Mouse (Mus musculus) thymus, postnatal 25 days (tissue): ENCODE results near the gene Cops3.

Source experiments
- DNase-seq: peaks from one replicate; pipeline ENCODE4 v3.0.0; 2022

The Cops3 gene

DNA sequence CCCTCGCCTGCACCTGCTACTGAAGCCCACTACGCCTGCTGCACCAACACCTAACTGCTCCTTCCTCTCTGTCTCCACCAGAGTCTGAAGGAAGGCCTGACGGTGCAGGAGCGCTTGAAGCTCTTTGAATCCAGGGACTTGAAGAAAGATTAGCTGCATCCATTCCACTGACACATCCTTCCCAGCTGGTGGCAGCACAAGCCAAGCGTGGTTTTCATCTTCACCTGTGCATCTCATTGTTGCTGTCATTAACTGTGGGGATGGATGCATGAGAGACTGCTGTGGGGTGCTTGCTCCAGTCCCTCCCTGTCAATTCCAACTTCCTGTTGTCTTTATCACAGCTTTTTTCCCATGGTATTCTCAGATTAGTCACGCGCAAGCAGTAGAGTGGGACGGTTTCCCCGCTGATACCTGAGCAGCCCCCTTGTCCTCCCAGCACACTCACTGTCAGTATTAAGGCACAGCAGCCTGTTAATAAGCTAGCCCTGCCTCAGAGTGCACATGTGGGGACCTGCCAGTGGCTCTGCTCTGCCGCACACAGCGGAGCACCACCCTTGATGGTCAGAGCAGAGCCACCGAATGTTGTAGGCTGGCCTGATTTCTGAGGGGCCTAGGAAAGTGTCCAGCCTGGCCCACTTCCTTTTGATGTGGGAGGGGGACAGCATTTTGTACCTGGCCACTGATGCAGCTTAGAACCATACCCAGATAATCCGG, 64.0 kb downstream of the Cops3 start:
- DNase-seq, result no peak

DNA sequence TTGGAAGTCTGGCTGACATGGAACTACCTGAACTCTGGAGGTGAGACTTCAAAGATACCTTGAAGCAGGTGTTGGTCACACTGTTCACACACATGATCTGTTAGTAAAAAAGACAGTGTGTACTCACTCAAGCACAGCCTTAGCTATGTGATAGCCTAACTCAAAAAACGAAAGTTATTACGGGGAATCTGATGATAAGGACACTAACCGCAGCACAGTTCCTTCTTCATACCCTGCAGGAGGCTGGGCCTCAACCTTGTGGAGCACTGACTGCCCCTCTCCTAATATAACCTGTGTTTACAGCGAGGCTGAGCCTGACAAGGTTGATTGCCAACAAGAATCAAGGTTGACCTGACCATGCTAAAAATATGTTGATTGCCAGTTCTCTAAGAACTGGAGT, 65.1 kb downstream of the Cops3 start:
- DNase-seq, result no peak

DNA sequence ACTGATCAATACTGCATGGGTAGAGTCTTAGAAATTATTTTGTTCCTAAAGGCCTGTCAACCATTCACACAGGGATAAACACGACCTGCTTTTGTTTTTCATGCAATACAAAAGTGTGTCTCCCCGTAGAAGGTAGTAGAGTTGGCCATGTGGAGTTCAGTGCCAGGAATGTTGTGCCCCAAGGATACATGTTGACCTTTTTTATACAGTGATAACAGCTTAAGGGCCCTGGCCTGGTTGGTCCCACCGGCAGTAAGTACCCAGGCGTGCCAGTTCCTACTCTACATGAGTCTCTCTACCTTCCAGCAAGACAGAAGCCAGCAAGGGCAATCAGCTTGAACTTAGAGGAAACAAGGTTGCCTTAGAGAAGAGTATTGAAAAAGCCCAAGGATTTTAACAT, 66.7 kb downstream of the Cops3 start:
- DNase-seq, result no peak

DNA sequence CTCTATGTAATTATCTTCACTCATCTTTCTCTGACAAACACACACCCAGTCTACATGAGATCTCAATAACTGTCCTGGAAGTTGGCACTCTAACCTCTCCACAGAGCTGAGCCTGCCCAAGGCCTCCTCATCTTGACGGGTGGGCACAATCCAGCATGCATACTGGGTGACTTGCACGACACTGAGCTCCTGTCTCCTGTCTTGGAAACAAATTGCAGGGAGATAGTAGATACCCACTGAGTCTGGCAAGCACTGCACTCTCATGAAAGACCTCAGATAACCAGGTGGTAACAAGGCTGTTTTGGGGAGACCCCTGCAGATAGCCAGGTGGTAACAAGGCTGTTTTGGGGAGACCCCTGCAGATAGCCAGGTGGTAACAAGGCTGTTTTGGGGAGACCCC, 67.3 kb downstream of the Cops3 start:
- no peak for DNase-seq

DNA sequence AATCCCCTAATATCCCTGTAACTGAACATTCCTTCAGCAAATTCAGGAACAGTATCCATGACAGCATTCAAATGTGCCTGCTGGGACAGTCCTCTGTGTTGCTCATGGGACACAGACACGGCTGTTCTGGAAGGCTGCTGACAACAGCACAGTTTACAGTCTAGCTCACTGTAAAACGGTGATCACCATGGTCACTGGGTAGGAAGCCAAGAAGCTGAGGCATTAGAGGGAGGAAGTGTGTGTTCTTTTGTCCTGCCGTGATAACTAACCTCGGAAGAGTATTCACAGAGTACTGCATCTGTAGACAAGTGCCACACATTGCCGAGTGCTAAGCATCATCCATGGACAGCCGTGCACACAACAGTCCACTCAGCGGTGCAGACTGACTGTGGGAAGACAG, 68.9 kb downstream of the Cops3 start:
- no peak for DNase-seq

DNA sequence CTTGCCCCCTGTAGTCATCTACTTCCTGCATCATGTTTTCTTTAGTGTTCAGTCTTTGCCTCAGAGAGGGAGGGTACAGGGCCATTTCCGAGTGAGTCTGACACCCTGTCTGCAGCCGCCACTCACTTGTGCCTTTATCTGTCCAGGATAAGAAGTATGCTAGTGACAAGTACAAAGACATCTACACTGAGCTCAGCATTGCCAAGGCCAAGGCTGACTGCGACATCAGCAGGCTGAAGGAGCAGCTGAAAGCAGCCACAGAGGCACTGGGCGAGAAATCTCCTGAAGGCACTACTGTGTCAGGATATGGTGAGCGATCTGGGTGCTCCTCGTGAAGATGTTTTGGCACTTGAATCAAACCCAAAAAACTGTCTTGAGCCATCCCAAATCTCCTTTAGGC, 69.9 kb downstream of the Cops3 start:
- DNase-seq, result no peak

DNA sequence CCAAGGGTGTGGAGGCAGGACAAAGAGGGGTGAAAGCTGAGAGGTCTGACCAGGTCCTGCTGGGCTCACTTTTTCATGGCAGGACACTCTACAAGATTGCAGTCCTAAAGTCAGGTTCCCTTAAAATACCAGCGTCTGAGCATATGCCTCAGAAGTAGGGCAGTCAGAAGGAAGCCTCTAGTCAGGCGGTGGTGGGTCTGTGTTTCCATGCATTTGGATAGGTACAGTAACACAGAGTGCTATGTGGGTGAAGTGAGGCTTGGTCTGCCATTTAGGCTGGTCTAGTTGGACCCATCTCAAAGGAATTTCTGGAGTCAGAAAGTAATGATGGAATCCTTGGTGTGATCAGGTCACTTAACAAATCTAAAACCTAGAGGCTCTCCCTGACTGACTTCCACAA, 70.3 kb downstream of the Cops3 start:
- DNase-seq, result no peak
